Mouse (Mus musculus): ENCODE results near the gene Gm2a. TPM values are rescaled to one million over a fixed set of nuclear protein-coding genes. Genes with fewer than 3 reads are reported as not detected.
"Not testable (repeated sequence)": the region's sequence is repeated elsewhere in the genome, so short reads cannot be mapped to it uniquely, and the experiment has no call there.

The Gm2a gene
- polyA plus RNA-seq, 1 experiment = 53.0 TPM

DNA sequence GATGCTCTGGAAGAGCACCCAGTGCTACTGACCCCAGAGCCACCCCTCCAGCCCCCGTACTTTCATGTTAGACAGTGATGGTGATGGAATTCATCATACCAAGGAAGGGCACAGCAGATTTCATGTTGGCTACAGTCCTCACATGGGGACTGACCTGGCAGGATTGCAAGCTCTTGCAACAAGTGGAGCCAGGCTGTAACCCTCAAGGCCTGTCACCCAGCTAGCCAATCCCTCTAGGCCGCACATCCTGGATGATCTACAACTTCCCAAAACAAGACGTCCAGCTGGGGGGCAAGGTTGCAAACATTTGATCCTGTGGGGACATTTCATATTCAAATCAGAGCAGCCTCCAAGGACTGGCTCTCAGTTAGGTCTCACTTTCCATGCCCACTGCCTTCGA is 13.3 kb upstream of the Gm2a start:
- Histone ChIP-seq H3K4me3 (replicated peaks; ENCODE audit: insufficient read depth, low read depth, low read length) (no peak overlapping the region), H3K27me3 (ENCODE audit: control insufficient read depth, insufficient read depth, low read length) (no peaks in the 10 kb centered on the region), H3K4me1 (ENCODE audit: control insufficient read depth, insufficient read depth, low read length) (peaks cover 10% of the 10 kb centered on the region), H3K27ac (ENCODE audit: insufficient read depth, low read length) (no peak overlapping the region)
- TF ChIP-seq POLR2A (IDR thresholded peaks at IDR 0.05; ENCODE audit: borderline replicate concordance, insufficient read depth, low read length) (no peak), CTCF (IDR thresholded peaks at IDR 0.05; ENCODE audit: borderline replicate concordance, insufficient read depth, low read depth, low read length) (no peak)
- WGBS = 58% methylated on average over 4 of the region's 4 CpGs
- no peak for DNase-seq

GRCm38 (mm10) chr11:55085396-55085795 is 12.5 kb upstream of the Gm2a start:
- DNase-seq = peak in 1 of 2 experiments; percentile 15
- WGBS = 24% methylated on average over 5 of the region's 5 CpGs
- H3K27ac ChIP-seq (ENCODE audit: insufficient read depth, low read length) = no peak overlapping the region
- H3K4me3 ChIP-seq (replicated peaks; ENCODE audit: insufficient read depth, low read depth, low read length) = no peak overlapping the region
- no peaks in the 10 kb centered on the region for H3K27me3 ChIP-seq (ENCODE audit: control insufficient read depth, insufficient read depth, low read length)
- TF ChIP-seq POLR2A (IDR thresholded peaks at IDR 0.05; ENCODE audit: borderline replicate concordance, insufficient read depth, low read length) (no peak), CTCF (IDR thresholded peaks at IDR 0.05; ENCODE audit: borderline replicate concordance, insufficient read depth, low read depth, low read length) (no peak)
- peaks cover 10% of the 10 kb centered on the region for H3K4me1 ChIP-seq (ENCODE audit: control insufficient read depth, insufficient read depth, low read length)

- peak; percentile 91 for TF ChIP-seq CTCF (IDR thresholded peaks at IDR 0.05; ENCODE audit: borderline replicate concordance, insufficient read depth, low read depth, low read length)
- no peak for TF ChIP-seq POLR2A (IDR thresholded peaks at IDR 0.05; ENCODE audit: borderline replicate concordance, insufficient read depth, low read length)
- 8% methylated on average over 10 of the region's 10 CpGs for WGBS
These were observed 10.9 kb upstream of the Gm2a start for GRCm38 (mm10) chr11:55087006-55087405.

GRCm38 (mm10) chr11:55089892-55090291 is 8.0 kb upstream of the Gm2a start:
- TF ChIP-seq CTCF (IDR thresholded peaks at IDR 0.05; ENCODE audit: borderline replicate concordance, insufficient read depth, low read depth, low read length) (no peak), POLR2A (IDR thresholded peaks at IDR 0.05; ENCODE audit: borderline replicate concordance, insufficient read depth, low read length) (no peak)
- Histone ChIP-seq H3K27ac (ENCODE audit: insufficient read depth, low read length) (no peak overlapping the region), H3K4me3 (replicated peaks; ENCODE audit: insufficient read depth, low read depth, low read length) (no peak overlapping the region), H3K27me3 (ENCODE audit: control insufficient read depth, insufficient read depth, low read length) (no peaks in the 10 kb centered on the region), H3K4me1 (ENCODE audit: control insufficient read depth, insufficient read depth, low read length) (peaks cover 7% of the 10 kb centered on the region)
- DNase-seq = no peak
- WGBS = 83% methylated on average over 2 of the region's 2 CpGs

More at GRCm38 (mm10) chr11:55087006-55087405, 10.9 kb upstream of the Gm2a start:
- peak; percentile 67 to 78 for DNase-seq
- H3K4me3 ChIP-seq (replicated peaks; ENCODE audit: insufficient read depth, low read depth, low read length) = no peak overlapping the region
- no peak overlapping the region for H3K27ac ChIP-seq (ENCODE audit: insufficient read depth, low read length)
- no peaks in the 10 kb centered on the region for H3K27me3 ChIP-seq (ENCODE audit: control insufficient read depth, insufficient read depth, low read length)
- H3K4me1 ChIP-seq (ENCODE audit: control insufficient read depth, insufficient read depth, low read length) = peaks cover 10% of the 10 kb centered on the region

DNA sequence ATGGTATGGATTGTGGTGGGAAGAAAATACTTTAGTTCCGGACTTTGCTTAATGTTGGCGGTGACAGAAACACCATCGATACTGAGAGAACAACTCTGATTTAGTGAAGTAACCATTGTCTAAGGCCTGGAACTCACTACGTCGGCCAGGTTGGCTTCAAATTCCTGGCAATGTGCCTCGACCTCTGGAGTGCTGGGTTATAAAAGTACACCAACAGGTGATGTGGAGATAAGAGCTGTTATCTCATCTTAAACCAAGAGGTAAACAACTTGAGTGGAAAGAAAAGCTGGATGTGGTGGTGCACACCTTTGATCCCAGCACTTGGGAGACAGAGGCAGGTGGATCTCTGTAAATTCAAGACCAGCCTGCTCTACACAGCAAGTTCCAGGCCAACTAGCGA is 4.8 kb upstream of the Gm2a start:
- Histone ChIP-seq H3K27me3 (ENCODE audit: control insufficient read depth, insufficient read depth, low read length) (no peaks in the 10 kb centered on the region), H3K27ac (ENCODE audit: insufficient read depth, low read length) (no peak overlapping the region), H3K4me3 (replicated peaks; ENCODE audit: insufficient read depth, low read depth, low read length) (no peak overlapping the region), H3K4me1 (ENCODE audit: control insufficient read depth, insufficient read depth, low read length) (no peaks in the 10 kb centered on the region)
- TF ChIP-seq CTCF (IDR thresholded peaks at IDR 0.05; ENCODE audit: borderline replicate concordance, insufficient read depth, low read depth, low read length) (no peak), POLR2A (IDR thresholded peaks at IDR 0.05; ENCODE audit: borderline replicate concordance, insufficient read depth, low read length) (no peak)
- WGBS = 87% methylated on average over 7 of the region's 7 CpGs
- no peak for DNase-seq

GRCm38 (mm10) chr11:55096296-55096695 is 1.6 kb upstream of the Gm2a start:
- not testable (repeated sequence) for H3K4me1 ChIP-seq (ENCODE audit: control insufficient read depth, insufficient read depth, low read length); H3K27me3 ChIP-seq (ENCODE audit: control insufficient read depth, insufficient read depth, low read length); DNase-seq; H3K27ac ChIP-seq (ENCODE audit: insufficient read depth, low read length); H3K4me3 ChIP-seq (replicated peaks; ENCODE audit: insufficient read depth, low read depth, low read length)
- 91% methylated on average over 4 of the region's 4 CpGs for WGBS

GRCm38 (mm10) chr11:55096731-55097462 is 1.0 kb upstream of the Gm2a start:
- no peak overlapping the region for H3K27ac ChIP-seq (ENCODE audit: insufficient read depth, low read length)
- peaks cover 4% of the 10 kb centered on the region; the same call in 1 of the 2 replicates for H3K4me1 ChIP-seq (ENCODE audit: control insufficient read depth, insufficient read depth, low read length)
- no peaks in the 10 kb centered on the region for H3K27me3 ChIP-seq (ENCODE audit: control insufficient read depth, insufficient read depth, low read length)
- peak in 1 of 2 experiments; percentile 18 for DNase-seq
- WGBS = 27% methylated on average over 11 of the region's 11 CpGs
- TF ChIP-seq CTCF (IDR thresholded peaks at IDR 0.05; ENCODE audit: borderline replicate concordance, insufficient read depth, low read depth, low read length) = no peak
- no peak for TF ChIP-seq POLR2A (IDR thresholded peaks at IDR 0.05; ENCODE audit: borderline replicate concordance, insufficient read depth, low read length)
- H3K4me3 ChIP-seq (replicated peaks; ENCODE audit: insufficient read depth, low read depth, low read length) = peak overlapping the region; percentile 63

GRCm38 (mm10) chr11:55098189-55098915 is 437 bp downstream of the Gm2a start:
- no peak for DNase-seq
- Histone ChIP-seq H3K27ac (ENCODE audit: insufficient read depth, low read length) (peak overlapping the region; percentile 16), H3K4me3 (replicated peaks; ENCODE audit: insufficient read depth, low read depth, low read length) (peak overlapping the region; percentile 63), H3K4me1 (ENCODE audit: control insufficient read depth, insufficient read depth, low read length) (peaks cover 4% of the 10 kb centered on the region; the same call in 1 of the 2 replicates), H3K27me3 (ENCODE audit: control insufficient read depth, insufficient read depth, low read length) (no peaks in the 10 kb centered on the region)
- no peak for TF ChIP-seq POLR2A (IDR thresholded peaks at IDR 0.05; ENCODE audit: borderline replicate concordance, insufficient read depth, low read length)
- no peak for TF ChIP-seq CTCF (IDR thresholded peaks at IDR 0.05; ENCODE audit: borderline replicate concordance, insufficient read depth, low read depth, low read length)
- 9% methylated on average over 24 of the region's 24 CpGs for WGBS
